Mouse (Mus musculus): ENCODE measurements around the gene Ankrd63. TPM values are rescaled to one million over a fixed set of nuclear protein-coding genes. Genes with fewer than 3 reads are reported as not detected.
A peak's percentile ranks its signal among the peaks of the same experiment; 100 is the strongest.

Ankrd63 gene
- polyA plus RNA-seq, 1 experiment from 2014 or later: not detected

GRCm38 (mm10) chr2:118700179-118701062 lies 3.3 kb downstream of the Ankrd63 start:
- 2% methylated on average over 32 of the region's 32 CpGs for WGBS
- Histone ChIP-seq H3K4me1 (peaks cover 35% of the 10 kb centered on the region), H3K4me3 (0 out of 2 replicates have a peak overlapping the region, but pooled peaks have one; percentile 4)

GRCm38 (mm10) chr2:118697955-118698354 lies 5.8 kb downstream of the Ankrd63 start:
- no peak overlapping the region for H3K9ac ChIP-seq
- no peaks in the 10 kb centered on the region for H3K36me3 ChIP-seq
- no peak for ATAC-seq (ENCODE audit: insufficient number of reproducible peaks, insufficient read depth, low FRiP score, low TSS enrichment)
- no peak overlapping the region for H3K4me3 ChIP-seq
- H3K27ac ChIP-seq: 0 out of 2 replicates have a peak overlapping the region, but pooled peaks have one; percentile 42
- no peak overlapping the region for H3K4me2 ChIP-seq (replicated peaks)
- H3K4me1 ChIP-seq: peaks cover 23% of the 10 kb centered on the region
- peaks cover 72% of the 10 kb centered on the region for H3K27me3 ChIP-seq
- 35% methylated on average over 7 of the region's 7 CpGs for WGBS
- no peaks in the 10 kb centered on the region for H3K9me3 ChIP-seq

More at GRCm38 (mm10) chr2:118700179-118701062, 3.3 kb downstream of the Ankrd63 start:
- Histone ChIP-seq H3K36me3 (no peaks in the 10 kb centered on the region), H3K4me2 (replicated peaks) (peak overlapping the region; percentile 43), H3K27me3 (peaks cover 89% of the 10 kb centered on the region), H3K9ac (no peak overlapping the region), H3K27ac (no peak overlapping the region), H3K9me3 (no peaks in the 10 kb centered on the region)
- ATAC-seq (ENCODE audit: insufficient number of reproducible peaks, insufficient read depth, low FRiP score, low TSS enrichment): no peak

GRCm38 (mm10) chr2:118697311-118697877 lies 6.4 kb downstream of the Ankrd63 start:
- no peak for ATAC-seq (ENCODE audit: insufficient number of reproducible peaks, insufficient read depth, low FRiP score, low TSS enrichment)
- Histone ChIP-seq H3K27ac (no peak overlapping the region), H3K4me3 (no peak overlapping the region), H3K36me3 (no peaks in the 10 kb centered on the region), H3K4me1 (peaks cover 17% of the 10 kb centered on the region), H3K9ac (no peak overlapping the region), H3K9me3 (no peaks in the 10 kb centered on the region), H3K27me3 (peaks cover 66% of the 10 kb centered on the region), H3K4me2 (replicated peaks) (no peak overlapping the region)
- 32% methylated on average over 5 of the region's 5 CpGs for WGBS

GRCm38 (mm10) chr2:118696451-118697308 lies 7.1 kb downstream of the Ankrd63 start:
- no peak for ATAC-seq (ENCODE audit: insufficient number of reproducible peaks, insufficient read depth, low FRiP score, low TSS enrichment)
- Histone ChIP-seq H3K4me1 (peaks cover 16% of the 10 kb centered on the region), H3K36me3 (no peaks in the 10 kb centered on the region), H3K9me3 (no peaks in the 10 kb centered on the region), H3K27me3 (peaks cover 59% of the 10 kb centered on the region), H3K4me2 (replicated peaks) (no peak overlapping the region), H3K27ac (no peak overlapping the region), H3K9ac (no peak overlapping the region), H3K4me3 (no peak overlapping the region)
- WGBS: 54% methylated on average over 21 of the region's 21 CpGs

- 27% methylated on average over 11 of the region's 11 CpGs for WGBS
- Histone ChIP-seq H3K4me2 (replicated peaks) (no peak overlapping the region), H3K4me3 (no peak overlapping the region), H3K36me3 (no peaks in the 10 kb centered on the region), H3K9ac (no peak overlapping the region), H3K27ac (no peak overlapping the region), H3K27me3 (peaks cover 50% of the 10 kb centered on the region), H3K9me3 (no peaks in the 10 kb centered on the region), H3K4me1 (peaks cover 14% of the 10 kb centered on the region)
- no peak for ATAC-seq (ENCODE audit: insufficient number of reproducible peaks, insufficient read depth, low FRiP score, low TSS enrichment)
Measured at GRCm38 (mm10) chr2:118695677-118696232, 8.0 kb downstream of the Ankrd63 start.

DNA sequence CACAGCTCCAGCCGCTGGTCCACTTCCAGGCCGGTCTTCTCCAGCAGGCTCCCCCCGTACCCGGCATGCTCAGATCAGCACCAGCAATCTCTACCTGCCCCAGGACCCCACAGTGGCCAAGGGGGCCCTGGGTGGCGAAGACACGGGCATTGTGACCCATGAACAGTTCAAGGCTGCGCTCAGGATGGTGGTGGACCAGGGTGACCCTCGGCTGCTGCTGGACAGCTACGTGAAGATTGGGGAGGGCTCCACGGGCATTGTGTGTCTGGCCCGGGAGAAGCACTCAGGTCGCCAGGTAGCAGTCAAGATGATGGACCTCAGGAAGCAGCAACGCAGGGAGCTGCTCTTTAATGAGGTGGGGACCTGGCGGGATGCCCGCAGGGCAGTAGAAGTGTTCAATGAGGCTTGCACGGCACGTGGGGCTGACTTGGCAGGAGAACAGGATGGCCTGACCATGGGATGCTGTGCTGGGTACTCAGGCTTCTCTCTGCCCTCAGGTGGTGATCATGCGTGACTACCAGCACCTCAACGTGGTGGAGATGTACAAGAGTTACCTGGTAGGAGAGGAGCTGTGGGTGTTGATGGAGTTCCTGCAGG lies 10.3 kb downstream of the Ankrd63 start:
- ATAC-seq (ENCODE audit: insufficient number of reproducible peaks, insufficient read depth, low FRiP score, low TSS enrichment): no peak
- Histone ChIP-seq H3K9me3 (no peaks in the 10 kb centered on the region), H3K4me3 (no peak overlapping the region), H3K36me3 (no peaks in the 10 kb centered on the region), H3K27me3 (peaks cover 34% of the 10 kb centered on the region), H3K4me2 (replicated peaks) (no peak overlapping the region), H3K27ac (no peak overlapping the region), H3K9ac (no peak overlapping the region), H3K4me1 (peaks cover 8% of the 10 kb centered on the region)
- 85% methylated on average over 19 of the region's 19 CpGs for WGBS

DNA sequence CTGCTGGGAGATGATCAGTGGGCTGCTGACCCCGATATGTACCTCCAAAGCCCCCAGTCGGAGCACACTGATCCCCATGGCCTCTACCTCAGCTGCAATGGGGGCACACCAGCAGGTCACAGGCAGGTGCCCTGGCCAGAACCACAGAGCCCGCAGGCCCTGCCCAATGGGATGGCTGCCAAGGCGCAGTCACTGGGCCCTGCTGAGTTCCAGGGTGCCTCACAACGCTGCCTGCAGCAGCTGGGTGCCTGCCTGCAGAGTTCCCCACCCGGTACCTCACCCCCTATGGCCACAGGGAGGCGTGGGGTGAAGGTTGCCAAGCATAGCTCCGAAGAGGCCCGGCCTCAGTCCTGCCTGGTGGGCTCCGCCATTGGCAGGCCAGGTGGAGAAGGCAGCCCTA lies 13.9 kb downstream of the Ankrd63 start:
- Histone ChIP-seq H3K27me3 (peaks cover 11% of the 10 kb centered on the region), H3K9ac (no peak overlapping the region), H3K9me3 (no peaks in the 10 kb centered on the region), H3K4me3 (no peak overlapping the region), H3K27ac (no peak overlapping the region), H3K4me1 (no peaks in the 10 kb centered on the region), H3K36me3 (no peaks in the 10 kb centered on the region), H3K4me2 (replicated peaks) (no peak overlapping the region)
- ATAC-seq (ENCODE audit: insufficient number of reproducible peaks, insufficient read depth, low FRiP score, low TSS enrichment): no peak
- 85% methylated on average over 10 of the region's 10 CpGs for WGBS

DNA sequence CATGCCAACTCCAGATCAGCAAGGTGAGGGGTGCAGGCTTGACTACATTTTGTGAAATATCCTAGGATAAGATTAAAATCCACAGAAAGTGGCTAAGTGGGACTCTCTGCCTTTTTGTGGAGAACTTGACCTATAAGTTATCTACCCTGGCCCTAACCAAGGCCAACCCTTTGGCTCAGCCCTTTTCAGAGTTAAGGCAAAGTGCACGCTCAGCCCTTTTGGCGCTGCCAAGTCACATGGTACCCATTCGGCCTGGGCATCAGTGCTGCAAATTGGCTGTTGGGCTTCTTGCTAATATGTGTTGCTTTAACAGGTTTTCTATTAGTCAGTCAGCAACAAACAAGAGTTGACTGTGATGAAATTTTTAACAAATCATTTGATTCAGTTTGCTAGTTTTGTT lies 16.0 kb downstream of the Ankrd63 start:
- Histone ChIP-seq H3K4me3 (no peak overlapping the region), H3K27me3 (peaks cover 7% of the 10 kb centered on the region), H3K27ac (no peak overlapping the region), H3K4me1 (no peaks in the 10 kb centered on the region), H3K9ac (no peak overlapping the region), H3K4me2 (replicated peaks) (no peak overlapping the region), H3K36me3 (no peaks in the 10 kb centered on the region), H3K9me3 (no peaks in the 10 kb centered on the region)
- WGBS: 93% methylated on average over 3 of the region's 3 CpGs
- ATAC-seq (ENCODE audit: insufficient number of reproducible peaks, insufficient read depth, low FRiP score, low TSS enrichment): no peak

- 80% methylated on average over 8 of the region's 8 CpGs for WGBS
- Histone ChIP-seq H3K9ac (no peak overlapping the region), H3K4me3 (no peak overlapping the region), H3K27ac (no peak overlapping the region), H3K27me3 (peaks cover 8% of the 10 kb centered on the region), H3K9me3 (no peaks in the 10 kb centered on the region), H3K4me2 (replicated peaks) (no peak overlapping the region), H3K36me3 (no peaks in the 10 kb centered on the region), H3K4me1 (no peaks in the 10 kb centered on the region)
- ATAC-seq (ENCODE audit: insufficient number of reproducible peaks, insufficient read depth, low FRiP score, low TSS enrichment): no peak
Measured at GRCm38 (mm10) chr2:118686693-118687092, 17.1 kb downstream of the Ankrd63 start.

DNA sequence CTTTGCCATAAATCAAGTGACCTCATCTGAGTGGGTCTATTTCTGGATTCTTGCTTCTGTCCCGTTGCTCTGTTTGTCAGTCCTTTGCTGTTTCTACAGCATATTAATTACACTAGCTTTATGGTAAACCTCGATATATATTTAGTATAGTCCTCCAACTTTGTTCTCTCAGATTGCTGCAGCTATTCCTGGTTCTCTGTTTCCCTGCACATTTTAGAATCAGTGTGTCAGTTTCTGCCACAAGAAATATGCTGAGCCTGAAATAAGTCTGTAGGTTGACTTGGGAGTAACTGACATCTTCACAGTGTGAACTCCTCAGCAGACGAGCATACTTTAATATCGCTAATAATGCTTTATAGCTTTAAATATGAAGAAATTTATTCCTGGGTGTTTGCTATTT lies 18.7 kb downstream of the Ankrd63 start:
- Histone ChIP-seq H3K9me3 (no peaks in the 10 kb centered on the region), H3K9ac (no peak overlapping the region), H3K27ac (no peak overlapping the region), H3K36me3 (no peaks in the 10 kb centered on the region), H3K4me3 (no peak overlapping the region), H3K4me1 (no peaks in the 10 kb centered on the region), H3K4me2 (replicated peaks) (no peak overlapping the region), H3K27me3 (peaks cover 8% of the 10 kb centered on the region)
- WGBS: 87% methylated on average over 4 of the region's 4 CpGs
- ATAC-seq (ENCODE audit: insufficient number of reproducible peaks, insufficient read depth, low FRiP score, low TSS enrichment): no peak
